Mouse (Mus musculus): Measurements from ENCODE around the gene Mturn.
A peak's percentile ranks its signal among the peaks of the same experiment; 100 is the strongest.

Mturn gene

GRCm38 (mm10) chr6:54729451-54730105 is 48.2 kb downstream of the Mturn start:
- DNase-seq (ENCODE audit: low spot score) = no peak

GRCm38 (mm10) chr6:54731726-54732125 is 50.3 kb downstream of the Mturn start:
- no peak for DNase-seq (ENCODE audit: low spot score)

GRCm38 (mm10) chr6:54732721-54733120 is 51.3 kb downstream of the Mturn start:
- no peak for DNase-seq (ENCODE audit: low spot score)

- DNase-seq (ENCODE audit: low spot score) = no peak
These were observed 54.7 kb downstream of the Mturn start for GRCm38 (mm10) chr6:54736126-54736525.

DNA sequence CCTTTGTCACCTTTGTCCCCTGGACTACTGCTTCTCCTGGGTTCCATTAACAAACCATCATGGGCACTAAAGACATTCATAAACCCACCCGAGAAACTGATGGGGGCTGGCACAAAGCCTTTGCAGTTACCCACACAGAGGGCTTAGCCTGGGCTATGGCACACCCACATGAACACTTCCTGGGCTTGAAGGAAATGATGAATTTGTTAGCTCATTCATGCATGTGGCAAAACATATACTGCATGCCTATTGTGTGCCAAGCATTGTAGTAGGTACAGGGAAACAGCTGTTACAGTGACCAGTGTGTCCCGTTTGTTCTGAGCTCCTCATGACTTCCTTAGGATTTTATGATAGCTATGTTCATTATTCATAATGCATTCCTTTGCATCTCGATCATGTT is 55.8 kb downstream of the Mturn start:
- DNase-seq (ENCODE audit: low spot score) = no peak

- no peak for DNase-seq (ENCODE audit: low spot score)
These were observed 56.3 kb downstream of the Mturn start for GRCm38 (mm10) chr6:54737684-54738083.

GRCm38 (mm10) chr6:54749056-54749455 is 67.6 kb downstream of the Mturn start:
- no peak for DNase-seq (ENCODE audit: low spot score)

- DNase-seq (ENCODE audit: low spot score) = peak; percentile 27
These were observed 70.2 kb downstream of the Mturn start for GRCm38 (mm10) chr6:54751621-54752020.

DNA sequence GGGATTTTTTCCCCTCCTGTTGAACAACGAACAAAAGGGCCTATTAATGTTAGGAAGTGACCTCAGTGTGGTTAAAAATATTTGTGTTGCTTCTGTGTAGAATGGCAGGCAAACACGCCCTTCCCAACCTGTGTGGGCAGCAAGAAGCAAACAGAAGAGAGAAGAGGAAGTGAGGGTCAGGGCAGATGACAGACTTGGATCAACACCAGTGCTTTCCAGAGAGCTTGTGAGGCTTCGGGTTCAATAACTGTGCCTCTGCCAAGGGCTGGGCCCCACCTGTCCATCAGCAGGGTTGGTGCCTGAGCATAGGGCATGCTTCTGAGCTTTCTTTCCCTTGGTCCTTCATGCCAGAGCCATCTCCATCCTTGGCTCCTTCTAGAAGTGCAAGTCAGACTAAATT is 70.7 kb downstream of the Mturn start:
- no peak for DNase-seq (ENCODE audit: low spot score)
